Mouse (Mus musculus): ENCODE measurements around the gene Olfr1512.

- TF ChIP-seq CTCF (IDR thresholded peaks at IDR 0.05; ENCODE audit: insufficient read depth, low read depth, low read length) (no peak), POLR2A (IDR thresholded peaks at IDR 0.05; ENCODE audit: insufficient read depth, low read depth, low read length) (no peak)
Measured at GRCm38 (mm10) chr14:52331069-52331750, 47.8 kb downstream of the Olfr1512 start.
